Comparison of ENCODE assay signal across 8 mouse cellular contexts in genomic region chr9:96844798-96845209, GRCm38 (mm10). TPM values are rescaled to one million over a fixed set of nuclear protein-coding genes. Genes with fewer than 3 reads are reported as not detected.
A peak's percentile ranks its signal among the peaks of the same experiment; 100 is the strongest.
DNase-seq lines count a peak whose midpoint lies in the region; ATAC-seq and TF ChIP-seq lines count a peak whose summit lies in the region.

No protein-coding gene starts in this region.

- H3K9me3 ChIP-seq in hindbrain, postnatal 0 days (ENCODE audit: low read length) = no peaks in the 10 kb centered on the region
- no peaks in the 10 kb centered on the region for H3K9me3 ChIP-seq in stomach, postnatal 0 days (ENCODE audit: control insufficient read depth, low read length)

- TF ChIP-seq CTCF in kidney, adult 2 months (conservative IDR thresholded peaks at IDR 0.05; ENCODE audit: insufficient read depth, insufficient read length, low read depth, low read length) = no peak
- TF ChIP-seq CTCF in hindbrain, postnatal 0 days (IDR thresholded peaks at IDR 0.05; ENCODE audit: low read depth) = no peak
- TF ChIP-seq CTCF in stomach, postnatal 0 days (IDR thresholded peaks at IDR 0.05; ENCODE audit: low read depth) = no peak

- H3K36me3 ChIP-seq in kidney, adult 2 months (ENCODE audit: control insufficient read depth, insufficient read depth, low read length) = no peaks in the 10 kb centered on the region
- H3K36me3 ChIP-seq in hindbrain, postnatal 0 days (ENCODE audit: insufficient read depth, low read length) = no peaks in the 10 kb centered on the region
- no peaks in the 10 kb centered on the region for H3K36me3 ChIP-seq in stomach, postnatal 0 days (ENCODE audit: control insufficient read depth, insufficient read depth, low read length)

- H3K4me2 ChIP-seq in hindbrain, postnatal 0 days (ENCODE audit: low read depth, low read length) = no peak overlapping the region
- no peak overlapping the region for H3K4me2 ChIP-seq in stomach, postnatal 0 days (replicated peaks; ENCODE audit: low read depth)

- no peaks in the 10 kb centered on the region for H3K4me1 ChIP-seq in kidney, adult 2 months (ENCODE audit: control insufficient read depth, insufficient read depth, low read length)
- no peaks in the 10 kb centered on the region for H3K4me1 ChIP-seq in hindbrain, postnatal 0 days (ENCODE audit: insufficient read depth, low read length)
- H3K4me1 ChIP-seq in stomach, postnatal 0 days (replicated peaks; ENCODE audit: control insufficient read depth, insufficient read depth) = no peaks in the 10 kb centered on the region

- no peak overlapping the region for H3K27ac ChIP-seq in kidney, adult 2 months (ENCODE audit: insufficient read depth, low read depth, low read length)
- no peak overlapping the region for H3K27ac ChIP-seq in hindbrain, postnatal 0 days
- peak overlapping the region; percentile 35; the same call in 1 of the 2 replicates for H3K27ac ChIP-seq in stomach, postnatal 0 days (replicated peaks)

- no peak for TF ChIP-seq POLR2A in kidney, adult 2 months (IDR thresholded peaks at IDR 0.05; ENCODE audit: low read depth, low read length)

- H3K4me3 ChIP-seq in kidney, adult 2 months (ENCODE audit: insufficient read depth, low read depth, low read length) = no peak overlapping the region
- no peak overlapping the region for H3K4me3 ChIP-seq in hindbrain, postnatal 0 days (ENCODE audit: low read length)
- no peak overlapping the region for H3K4me3 ChIP-seq in stomach, postnatal 0 days (ENCODE audit: low read depth, low read length)

- H3K9ac ChIP-seq in hindbrain, postnatal 0 days (replicated peaks; ENCODE audit: low read length) = no peak overlapping the region
- no peak overlapping the region for H3K9ac ChIP-seq in stomach, postnatal 0 days (ENCODE audit: low read length)

- WGBS in kidney, adult 2 months = 65% methylated on average over 3 of the region's 3 CpGs
- WGBS in hindbrain, postnatal 0 days = 41% methylated on average over 3 of the region's 3 CpGs
- WGBS in stomach, postnatal 0 days = 61% methylated on average over 3 of the region's 3 CpGs

- peak; percentile 70 for ATAC-seq in hindbrain, postnatal 0 days
- peak; percentile 66 for ATAC-seq in stomach, postnatal 0 days (ENCODE audit: low FRiP score, low TSS enrichment)

- H3K27me3 ChIP-seq in kidney, adult 2 months (replicated peaks; ENCODE audit: control insufficient read depth, insufficient read depth, low read length) = no peaks in the 10 kb centered on the region
- no peaks in the 10 kb centered on the region for H3K27me3 ChIP-seq in hindbrain, postnatal 0 days (ENCODE audit: insufficient read depth, low read length)
- no peaks in the 10 kb centered on the region for H3K27me3 ChIP-seq in stomach, postnatal 0 days (ENCODE audit: control insufficient read depth, insufficient read depth, low read length)

- peak; percentile 38 for DNase-seq in kidney, adult 2 months
- no peak for DNase-seq in kidney, adult 11 months
- DNase-seq in adrenal gland, postnatal 25 days = peak; percentile 31
- DNase-seq in frontal cortex, postnatal 36 days (ENCODE audit: low spot score in 2 of 2) = peak; percentile 60 to 70
- DNase-seq in hindbrain, postnatal 0 days (ENCODE audit: low spot score) = peak; percentile 70
- DNase-seq in left cerebral cortex, postnatal 36 days (ENCODE audit: low spot score in 2 of 2) = peak; percentile 44 to 50
- peak; percentile 66 for DNase-seq in stomach, postnatal 0 days (ENCODE audit: low spot score)
- no peak for DNase-seq in spleen, postnatal 4 days (ENCODE audit: low spot score in 2 of 2)

- intact Hi-C loops in left cerebral cortex, postnatal 36 days (cut with DNase I) = no loop called here

- no peak for TF ChIP-seq EP300 in stomach, postnatal 0 days (optimal IDR thresholded peaks at IDR 0.05)

RNA-seq across cellular contexts. Expression of gene Pxylp1, which starts 47.7 kb away (rescaled TPM):
- polyA plus RNA-seq in kidney, adult 2 months (2012; rRNA removed) = 7.6 and 10.7 TPM in 2 replicates
- 7.8 and 13.1 TPM in 2 replicates for total RNA-seq in adrenal gland, postnatal 25 days (2021)
- total RNA-seq in hindbrain, postnatal 0 days (2014; rRNA removed) = 24.1 and 28.9 TPM in 2 replicates
- 23.2 and 23.4 TPM in 2 replicates for polyA plus RNA-seq in hindbrain, postnatal 0 days (2015; fragmentation: Nextera tagmentation; extraction: Ambion mirVana)
- 10 to 100 TPM; 17.1 to 17.6 TPM for total RNA-seq in left cerebral cortex, postnatal 36 days (2021)
- 19.1 TPM in 2 replicates for polyA plus RNA-seq in stomach, postnatal 0 days (2015; fragmentation: Nextera tagmentation; extraction: Ambion mirVana)

Comparison
In these comparisons a context has a peak if more than half of its experiments do, and no peak if none do; other contexts are left out.
1. DNase-seq: peak in kidney, adult 2 months (single experiment), adrenal gland, postnatal 25 days (single experiment), frontal cortex, postnatal 36 days (2 of 2), hindbrain, postnatal 0 days (single experiment), left cerebral cortex, postnatal 36 days (2 of 2) and stomach, postnatal 0 days (single experiment); none in kidney, adult 11 months (single experiment) and spleen, postnatal 4 days (0 of 2).